Mouse (Mus musculus) frontal cortex, postnatal 10 days (tissue): ENCODE data around the gene Fetub.
A peak's percentile ranks its signal among the peaks of the same experiment; 100 is the strongest.
"Not testable (repeated sequence)": the region's sequence is repeated elsewhere in the genome, so short reads cannot be mapped to it uniquely, and the experiment has no call there.

Source experiments
- DNase-seq, 2 experiments: peaks; one replicate each; pipeline ENCODE4 v3.0.0; 2022; ENCODE audit warnings: low spot score in 2 of 2, mixed read lengths in 1 of 2

The Fetub gene

DNA sequence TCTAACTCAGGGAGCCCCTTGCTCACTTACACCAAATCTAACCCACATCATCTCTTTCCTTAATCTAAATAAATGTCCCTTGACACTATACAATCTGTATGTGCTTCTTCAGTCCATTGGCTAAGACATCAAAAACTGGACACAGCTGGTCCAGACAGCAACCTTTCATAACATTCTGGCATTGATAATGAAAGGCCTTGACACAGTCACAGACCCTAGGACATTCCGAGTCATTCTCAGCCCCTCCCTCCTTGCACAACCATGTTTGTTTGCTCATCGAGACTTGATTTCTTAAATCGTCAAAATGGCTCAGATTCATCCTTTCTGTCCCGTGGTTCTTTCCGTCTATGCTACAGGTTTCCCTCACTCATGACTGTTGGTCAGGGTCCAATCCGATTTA, 8.8 kb upstream of the Fetub start:
- DNase-seq, result no peak

DNA sequence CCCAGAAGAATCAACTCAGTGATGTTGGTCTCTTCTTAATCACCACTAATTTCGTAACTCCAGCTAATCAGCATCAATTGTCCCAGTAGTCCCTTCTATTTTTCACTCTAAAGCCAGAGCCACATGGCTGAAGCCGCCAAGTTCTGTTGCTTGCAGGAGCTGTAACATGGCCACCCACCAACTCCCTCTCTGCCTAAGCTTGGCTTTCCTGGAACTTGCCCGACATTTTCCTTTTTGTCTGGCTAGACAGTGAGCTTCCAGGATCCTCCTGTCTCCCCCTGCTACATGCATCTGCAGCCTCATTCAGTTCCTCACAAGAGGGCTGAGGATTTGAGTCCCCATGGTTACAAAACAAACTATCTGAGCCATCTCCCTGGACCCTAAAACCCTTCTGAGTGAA, 6.1 kb upstream of the Fetub start:
- DNase-seq, result no peak

DNA sequence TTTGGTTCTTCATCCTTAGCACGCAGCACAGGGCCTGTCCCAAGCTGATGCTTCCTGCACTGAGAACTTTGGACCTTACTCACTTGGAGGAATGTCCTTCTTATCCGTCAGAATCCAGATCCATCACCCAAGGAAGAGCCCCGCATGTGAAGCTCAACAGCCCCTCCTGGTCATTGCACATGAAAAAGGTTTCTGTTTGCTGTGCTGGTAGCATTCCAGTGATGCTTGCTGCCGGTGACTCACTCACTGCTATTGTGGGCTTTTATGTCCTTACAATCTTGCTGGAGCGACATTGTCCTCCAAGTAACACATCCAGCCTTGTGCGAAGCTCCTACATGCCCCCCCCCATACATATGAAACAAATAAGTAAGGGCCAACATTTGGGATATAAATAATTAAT, 5.2 kb upstream of the Fetub start:
- no peak for DNase-seq

DNA sequence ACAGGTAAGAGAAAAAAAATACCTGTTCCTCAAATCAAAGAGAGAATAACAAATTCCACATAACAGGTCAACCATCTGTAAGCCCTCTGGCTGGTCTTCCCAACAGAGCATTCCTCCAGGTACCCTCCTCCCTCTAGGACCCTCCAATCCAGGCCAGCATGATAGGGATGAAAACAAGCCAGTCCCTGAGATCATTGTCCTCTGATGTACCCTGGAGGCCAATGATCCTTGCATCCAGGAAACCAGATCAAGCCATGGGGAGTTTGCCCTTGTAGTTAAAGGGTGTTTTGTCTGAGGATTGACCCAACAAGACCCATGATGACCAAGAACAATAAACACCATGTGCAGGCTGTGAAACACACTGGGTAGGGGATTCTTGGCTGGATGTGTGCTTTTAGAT, 3.9 kb upstream of the Fetub start:
- DNase-seq, result no peak

DNA sequence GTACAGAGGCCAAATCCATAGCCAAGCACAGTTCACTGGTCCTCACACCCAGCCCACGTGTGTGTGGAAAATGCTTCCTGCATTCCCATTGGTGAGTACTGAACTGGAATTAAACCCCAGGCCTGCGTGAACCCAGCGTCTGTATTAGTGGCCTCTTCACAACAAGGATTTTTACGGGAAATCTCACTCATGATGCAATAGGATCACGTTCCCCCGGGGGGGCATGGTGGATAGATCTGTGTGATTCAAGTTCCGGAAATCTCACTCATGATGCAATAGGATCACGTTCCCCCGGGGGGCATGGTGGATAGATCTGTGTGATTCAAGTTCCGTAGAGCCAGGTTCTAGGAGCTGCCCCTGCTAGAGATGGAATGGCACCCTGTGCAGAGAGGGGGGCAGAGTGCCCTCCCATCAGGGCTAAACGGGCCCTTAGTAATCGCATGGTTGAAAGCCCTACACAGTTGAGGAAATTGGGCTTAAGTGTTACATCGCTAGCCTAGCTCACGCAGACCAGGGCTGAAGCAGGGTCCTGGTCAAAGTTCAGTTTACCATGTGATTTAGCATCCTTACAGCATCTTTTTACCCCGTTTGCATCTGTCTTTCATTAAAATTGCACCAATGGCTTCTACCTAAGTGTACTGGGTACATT, 654 bp downstream of the Fetub start:
- DNase-seq, result no peak

DNA sequence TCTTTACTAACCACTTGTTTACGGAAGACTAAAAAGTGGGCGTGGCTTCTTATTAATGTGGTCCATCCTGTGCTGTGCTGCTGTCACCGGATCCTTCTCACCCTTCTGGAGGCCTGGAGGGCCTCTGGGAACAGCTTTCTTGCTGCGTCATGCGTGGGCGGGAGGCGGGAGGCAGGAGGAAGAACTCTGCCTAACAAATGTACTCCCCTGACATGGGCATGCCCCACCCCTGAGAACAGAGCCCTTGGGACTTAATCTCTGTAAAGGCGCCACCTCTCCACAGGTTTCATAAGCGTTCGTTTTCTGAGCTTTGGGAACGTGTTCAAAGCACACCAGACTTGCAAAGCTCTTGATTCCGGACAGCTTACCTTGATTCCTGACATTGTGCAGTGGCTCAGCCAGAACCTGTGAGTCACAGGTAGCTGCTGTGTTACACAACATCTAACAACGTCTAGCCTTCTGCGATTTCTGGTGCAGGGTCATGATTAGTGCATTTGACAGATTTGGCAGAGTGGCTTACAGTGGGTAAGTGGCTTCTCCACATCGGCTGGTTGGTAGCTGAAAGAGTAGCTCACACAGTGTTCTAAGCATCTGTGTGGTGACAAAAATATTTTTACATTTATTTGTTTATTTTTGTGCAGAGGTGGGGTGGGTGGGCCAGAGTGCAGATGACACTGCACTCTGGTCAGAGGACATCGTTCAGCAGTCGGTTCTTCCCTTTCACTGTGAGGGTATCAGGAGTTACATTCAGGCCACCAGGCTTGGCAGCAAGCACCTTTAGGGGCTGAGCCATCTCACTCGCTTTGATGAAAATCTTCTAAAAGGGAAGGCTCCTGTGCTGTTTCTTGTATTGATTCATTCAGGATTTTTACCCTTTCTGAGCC, 2.1 kb downstream of the Fetub start:
- no peak for DNase-seq

DNA sequence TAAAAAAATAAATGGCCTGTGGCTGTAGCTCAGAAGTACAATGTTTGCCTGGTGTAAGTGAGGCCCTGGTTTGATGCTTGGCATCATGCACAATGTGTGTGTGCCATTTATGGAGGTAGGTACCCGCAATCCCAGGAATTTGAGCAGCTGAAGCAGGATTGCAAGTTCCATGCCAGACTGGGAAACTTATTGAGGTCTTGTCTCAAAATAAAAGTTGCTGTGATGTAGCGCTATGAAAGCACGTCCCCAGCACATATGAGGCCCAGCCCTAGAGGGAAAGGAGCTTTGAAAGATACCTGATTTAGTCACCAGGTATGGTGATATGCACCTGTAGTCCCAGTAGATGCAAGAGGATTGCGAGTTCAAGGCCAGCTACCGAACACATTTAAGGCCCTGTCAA, 3.6 kb downstream of the Fetub start:
- DNase-seq, result no peak

DNA sequence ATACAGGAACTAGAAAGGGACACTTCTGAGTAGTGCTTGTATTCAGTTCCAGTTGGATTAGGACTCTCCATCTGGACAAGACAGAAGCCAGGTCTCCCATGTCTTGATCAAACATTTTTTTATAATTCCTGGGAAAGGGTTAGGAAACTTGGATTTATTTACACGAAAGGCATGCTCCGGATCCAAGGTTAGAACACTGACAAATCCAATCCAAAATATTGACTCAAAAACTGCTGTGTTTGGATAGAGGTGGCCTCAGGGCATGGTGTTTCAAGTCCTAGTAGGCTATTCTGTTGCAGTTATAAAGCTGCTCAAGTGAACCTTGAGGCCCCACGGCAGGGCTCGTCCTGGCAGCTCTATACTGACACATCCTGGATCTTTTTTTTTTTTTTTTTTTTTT, 4.3 kb downstream of the Fetub start:
- no peak for DNase-seq

DNA sequence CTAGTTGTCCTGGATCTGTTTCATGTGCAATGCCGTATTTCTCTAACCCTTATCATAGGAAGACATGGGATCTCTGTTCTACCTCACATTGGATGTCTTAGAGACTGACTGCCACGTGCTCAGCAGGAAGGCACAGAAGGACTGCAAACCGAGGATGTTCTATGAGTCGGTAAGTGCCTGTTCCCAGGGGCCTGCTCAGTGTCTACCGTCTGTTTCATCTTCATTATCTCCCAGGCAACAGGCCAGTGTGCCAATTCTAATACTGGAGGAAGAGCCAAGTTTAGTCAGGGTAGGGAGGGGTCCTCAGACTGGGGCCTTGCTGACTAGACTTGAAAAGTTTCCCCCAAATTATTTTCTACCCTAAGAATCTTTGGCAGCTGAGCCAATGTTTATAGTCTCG, 11.4 kb downstream of the Fetub start:
- DNase-seq, result peak in 1 of 2 experiments; percentile 11

DNA sequence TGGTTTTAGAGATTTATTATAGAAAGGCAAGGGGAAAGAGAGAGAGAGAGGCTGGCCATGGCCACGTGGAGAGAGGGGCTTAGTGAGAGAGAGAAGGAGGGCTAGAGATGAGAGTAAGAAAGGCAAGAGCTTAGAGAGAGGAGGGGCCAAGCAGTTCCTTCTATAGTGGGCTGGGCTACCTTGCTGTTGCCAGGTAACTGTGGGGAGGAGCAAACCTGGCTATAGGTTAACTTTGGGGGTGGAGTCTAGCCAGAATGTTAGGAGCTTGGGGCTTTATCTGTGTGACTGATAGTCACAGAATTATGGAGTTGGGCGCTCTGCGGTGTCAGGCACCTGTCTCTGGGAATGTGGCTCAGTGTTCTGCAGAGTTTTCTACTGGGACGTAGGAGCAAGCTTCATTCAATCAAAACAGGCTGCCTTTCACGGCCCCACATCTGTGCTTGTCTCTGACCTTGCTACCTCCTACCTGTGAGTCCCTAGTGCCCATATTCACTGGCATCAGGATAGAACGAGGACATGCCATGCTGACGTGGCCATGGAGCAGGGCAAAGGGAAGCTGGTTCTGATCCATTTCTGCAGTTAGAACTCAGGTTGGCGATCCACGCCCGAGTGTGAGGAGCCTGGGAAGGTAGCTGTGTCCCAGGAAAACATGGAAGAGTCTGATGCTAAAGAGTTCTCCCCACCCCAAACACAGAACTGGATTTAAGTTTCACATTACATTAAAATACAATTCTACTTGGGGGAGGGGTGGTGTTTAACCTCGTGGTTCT, 13.5 kb downstream of the Fetub start:
- no peak for DNase-seq

DNA sequence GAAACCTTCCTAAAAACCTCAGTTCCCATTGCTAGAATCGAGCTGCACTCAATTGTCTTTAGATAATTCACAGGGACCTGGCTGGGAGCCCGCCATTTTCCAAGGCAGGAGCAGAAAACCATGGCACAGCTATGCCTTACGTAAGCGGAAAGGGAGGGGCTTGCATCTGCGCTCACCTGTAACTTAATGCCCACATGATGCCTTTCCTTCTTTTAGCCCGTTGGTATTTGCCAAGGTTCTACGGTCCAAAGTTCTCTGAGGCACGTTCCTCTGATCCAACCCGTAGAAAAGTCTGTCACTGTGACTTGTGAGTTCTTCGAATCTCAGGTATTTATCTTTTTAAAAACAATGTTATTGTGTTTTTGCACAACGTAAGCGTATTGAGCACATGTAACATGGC, 19.5 kb downstream of the Fetub start:
- no peak for DNase-seq

DNA sequence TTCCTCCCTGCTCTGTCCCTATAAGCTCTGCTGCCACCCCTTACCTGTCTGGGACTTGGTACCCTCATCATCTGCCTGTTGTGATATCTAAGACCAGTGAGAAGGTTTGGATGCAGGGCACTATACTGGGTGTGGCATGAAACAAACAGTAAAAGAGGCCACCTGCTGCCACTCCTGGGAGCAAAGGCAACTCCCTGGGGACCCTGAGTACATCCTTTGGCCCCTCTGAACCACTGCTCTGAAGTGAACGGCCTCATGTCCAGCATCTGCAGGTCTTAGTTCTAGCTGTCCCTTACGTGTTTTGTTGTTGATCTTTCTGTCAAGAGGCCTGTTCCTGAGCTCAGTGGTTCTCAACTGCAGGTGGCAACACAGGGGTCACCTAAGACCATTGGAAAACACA, 20.4 kb downstream of the Fetub start:
- DNase-seq, result no peak

DNA sequence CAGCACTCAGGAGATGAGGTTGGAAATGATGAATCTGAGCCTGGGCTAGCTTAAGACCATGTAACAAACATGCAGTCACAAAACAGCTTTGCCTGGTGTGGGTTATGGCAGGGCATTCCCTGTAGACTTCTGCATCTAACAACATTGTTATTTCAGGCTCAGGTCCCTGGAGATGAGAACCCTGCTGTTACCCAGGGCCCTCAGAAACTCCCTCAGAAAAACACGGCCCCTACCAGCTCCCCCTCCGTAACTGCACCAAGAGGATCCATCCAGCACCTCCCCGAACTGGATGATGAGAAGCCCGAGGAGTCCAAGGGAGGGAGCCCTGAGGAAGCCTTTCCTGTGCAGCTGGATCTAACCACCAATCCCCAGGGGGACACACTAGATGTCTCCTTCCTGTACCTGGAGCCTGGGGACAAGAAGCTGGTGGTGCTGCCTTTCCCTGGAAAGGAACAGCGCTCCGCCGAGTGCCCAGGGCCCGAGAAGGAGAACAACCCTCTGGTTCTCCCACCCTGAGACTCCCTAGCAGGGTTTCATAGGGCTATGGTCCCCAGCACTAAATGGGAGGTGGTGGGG, 21.1 kb downstream of the Fetub start:
- no peak for DNase-seq

DNA sequence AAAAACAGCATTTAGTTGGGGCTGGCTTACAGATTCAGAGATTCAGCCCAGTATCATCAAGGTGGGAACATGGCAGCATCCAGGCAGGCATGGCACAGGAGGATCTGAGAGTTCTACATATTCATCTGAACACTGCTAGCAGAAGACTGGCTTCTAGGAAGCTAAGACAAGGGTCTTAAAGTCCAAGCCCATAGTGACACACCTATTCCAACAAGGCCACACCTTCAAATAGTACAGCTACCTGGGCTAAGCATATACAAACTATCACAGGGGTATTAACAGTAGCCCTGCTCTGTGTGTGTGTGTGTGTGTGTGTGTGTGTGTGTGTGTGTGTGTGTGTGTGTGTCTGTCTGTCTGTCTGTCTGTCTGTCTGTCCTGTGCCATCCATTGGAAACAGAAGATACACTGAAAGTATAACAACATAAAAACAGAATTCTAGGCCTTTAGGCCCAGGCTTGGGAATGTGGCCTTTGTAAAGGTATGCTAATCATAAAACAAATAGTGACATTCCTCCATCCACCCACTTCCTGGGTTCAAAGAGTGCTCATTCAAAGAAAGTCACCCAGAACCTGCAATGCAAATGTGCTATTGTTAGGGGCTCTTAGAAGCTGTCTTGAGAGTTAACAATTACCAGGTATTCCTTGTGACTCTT, 23.8 kb downstream of the Fetub start:
- not testable (repeated sequence) for DNase-seq

DNA sequence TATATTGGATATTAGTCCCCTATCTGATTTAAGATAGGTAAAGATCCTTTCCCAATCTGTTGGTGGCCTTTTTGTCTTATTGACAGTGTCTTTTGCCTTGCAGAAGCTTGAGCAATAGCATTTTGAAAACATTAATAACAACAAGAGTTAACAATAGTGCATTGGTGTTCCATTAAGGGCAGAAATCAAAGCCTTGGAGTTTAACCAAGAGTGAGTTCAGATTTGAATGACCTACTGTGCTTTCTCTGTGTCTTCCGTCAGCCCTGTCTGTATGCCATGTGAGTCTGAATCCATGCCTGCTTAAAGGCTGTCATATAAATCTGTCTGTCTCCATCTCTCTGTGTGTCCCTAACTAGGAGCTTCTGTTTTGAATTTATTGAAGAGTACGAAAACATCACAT, 29.2 kb downstream of the Fetub start:
- no peak for DNase-seq

DNA sequence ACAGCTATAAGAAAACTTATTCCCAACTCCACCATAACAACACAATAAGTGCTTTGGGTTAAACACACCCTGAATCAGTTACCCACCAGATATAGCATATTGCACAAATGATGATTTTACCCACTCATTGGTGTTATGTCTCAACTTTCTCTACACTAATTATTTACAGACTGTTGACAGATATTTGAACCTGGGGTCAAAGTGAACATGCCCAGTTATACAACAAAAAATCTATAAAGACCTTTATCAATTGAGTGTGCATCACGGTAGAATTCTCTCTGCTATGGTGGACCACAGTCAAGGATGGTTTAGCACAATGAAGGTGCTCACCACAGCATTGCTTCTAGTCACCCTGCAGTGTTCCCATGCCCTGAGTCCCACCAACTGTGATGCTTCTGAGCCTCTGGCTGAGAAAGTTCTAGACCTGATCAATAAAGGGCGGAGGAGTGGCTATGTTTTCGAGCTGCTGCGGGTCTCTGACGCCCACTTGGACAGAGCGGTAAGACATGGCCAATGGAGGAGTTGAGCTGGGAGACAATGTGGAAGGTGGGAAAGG, 32.8 kb downstream of the Fetub start, which contains the start of gene Hrg:
Gene Hrg, plus strand, starts transcription at position 233 of the 556 bp plus-strand sequence.
- no peak for DNase-seq

DNA sequence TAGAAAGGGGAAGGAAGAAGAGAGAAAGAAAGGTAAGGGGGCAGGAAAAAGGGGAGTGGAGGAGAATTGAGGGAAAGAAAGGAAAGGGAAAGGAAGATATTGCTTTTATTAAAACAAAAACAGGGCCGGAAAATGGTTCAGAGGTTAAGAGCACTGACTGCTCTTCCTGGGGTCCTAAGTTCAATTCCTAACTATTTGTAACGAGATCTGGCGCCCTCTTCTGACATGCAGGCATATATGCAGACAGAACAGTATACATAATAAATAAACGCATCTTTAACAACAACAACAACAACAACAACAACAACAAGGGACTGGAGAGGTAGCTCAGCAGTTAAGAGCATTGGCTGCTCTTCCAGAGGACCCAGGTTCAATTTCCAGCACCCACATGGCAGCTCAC, 34.9 kb downstream of the Fetub start:
- no peak for DNase-seq

DNA sequence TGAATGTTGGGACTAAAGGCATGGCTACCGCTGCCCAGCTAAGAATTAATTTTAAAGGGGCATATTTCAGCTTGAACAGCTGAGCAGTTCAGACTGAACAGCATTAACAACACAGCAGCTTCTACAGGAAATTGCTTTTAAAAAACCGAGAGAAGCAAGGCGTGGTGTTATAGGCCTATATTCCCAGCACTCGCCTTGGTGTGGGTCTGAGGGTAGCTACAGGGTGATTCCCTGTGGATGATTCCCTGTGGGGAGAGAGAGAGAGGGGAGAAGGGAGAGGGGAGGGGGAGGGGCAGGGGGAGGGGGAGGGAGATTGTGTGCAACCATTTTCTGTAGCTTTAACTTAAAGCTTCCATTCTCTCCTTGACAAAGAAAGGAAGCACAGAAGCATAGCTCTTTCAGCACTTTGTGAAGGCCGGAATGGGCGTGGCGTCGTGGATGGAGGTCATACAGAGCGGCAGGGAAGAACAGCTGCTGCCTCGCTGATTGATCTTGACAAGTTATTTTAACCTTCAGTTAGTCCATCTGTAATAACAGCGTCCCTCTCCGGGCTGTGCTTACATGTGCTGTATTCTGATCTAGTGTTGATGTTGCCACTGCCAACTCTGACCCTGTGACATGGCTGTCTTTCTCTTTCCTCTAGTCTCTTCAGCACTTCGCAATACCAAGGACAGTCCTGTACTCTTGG, 37.4 kb downstream of the Fetub start:
- DNase-seq, result no peak

DNA sequence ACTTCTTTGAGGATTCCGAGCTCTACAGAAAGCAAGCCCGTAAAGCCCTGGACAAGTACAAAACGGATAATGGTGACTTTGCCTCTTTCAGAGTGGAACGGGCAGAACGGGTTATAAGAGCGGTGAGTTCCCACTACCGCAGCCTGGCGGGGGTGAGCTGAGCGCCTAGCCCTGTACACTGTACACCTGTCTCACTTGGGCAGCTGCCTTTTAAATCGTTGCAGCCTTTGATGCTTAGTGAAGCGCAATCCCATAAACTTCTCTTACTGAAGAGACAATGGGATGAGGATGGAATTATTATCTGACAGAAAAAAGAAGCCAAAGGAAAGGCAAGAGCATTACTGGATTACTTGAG, 37.9 kb downstream of the Fetub start:
- DNase-seq, result no peak

DNA sequence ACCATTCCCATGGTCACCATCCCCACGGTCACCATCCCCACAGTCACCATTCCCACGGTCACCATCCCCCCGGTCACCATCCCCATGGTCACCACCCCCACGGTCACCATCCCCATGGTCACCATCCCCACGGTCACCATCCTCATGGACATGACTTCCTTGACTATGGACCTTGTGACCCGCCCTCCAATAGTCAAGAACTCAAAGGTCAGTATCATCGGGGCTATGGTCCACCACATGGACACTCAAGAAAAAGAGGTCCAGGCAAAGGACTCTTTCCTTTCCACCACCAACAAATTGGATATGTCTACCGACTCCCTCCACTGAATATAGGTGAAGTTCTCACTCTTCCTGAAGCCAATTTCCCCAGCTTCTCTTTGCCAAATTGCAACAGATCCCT, 42.9 kb downstream of the Fetub start:
- no peak for DNase-seq

DNA sequence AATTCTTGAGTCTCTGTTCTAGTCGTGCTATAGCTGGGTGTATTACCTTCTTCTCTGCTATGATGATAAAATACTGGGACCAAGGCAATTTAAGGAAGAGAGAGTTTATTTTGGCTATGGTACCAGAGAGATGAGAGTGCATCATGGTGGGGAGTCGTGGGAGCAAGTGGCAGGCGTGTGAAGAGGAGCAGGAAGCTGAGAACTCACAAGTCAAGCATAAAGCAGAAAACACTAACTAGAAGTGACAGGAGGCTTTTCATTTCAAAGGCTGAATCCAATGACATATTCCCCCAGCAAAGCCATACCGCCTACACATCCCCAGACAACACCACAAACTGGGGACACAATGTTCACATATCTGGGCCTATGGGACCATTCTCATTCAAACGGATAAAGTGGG, 44.1 kb downstream of the Fetub start:
- no peak for DNase-seq
